1 mouse cellular context compared by ENCODE assay signal in genomic region chr5:147445252-147445651, GRCm38 (mm10).
TF ChIP-seq lines count a peak whose summit lies in the region.

No protein-coding gene starts in this region.

TF ChIP-seq in MEL, 35 proteins besides CTCF, POLR2A, EP300 and RAD21:
- TF ChIP-seq GABPA (IDR thresholded peaks at IDR 0.05; ENCODE audit: low read depth, low read length) (no peak), MEF2A (IDR thresholded peaks at IDR 0.05; ENCODE audit: extremely low read depth, insufficient replicate concordance, low read depth, low read length, poor library complexity, severe bottlenecking) (no peak), GATA1 (IDR thresholded peaks at IDR 0.05; ENCODE audit: low read depth, low read length) (0 out of 2 replicates have a peak, but pooled peaks have one; percentile 26), ZMIZ1 (IDR thresholded peaks at IDR 0.05; ENCODE audit: low read depth, low read length) (no peak)
